Mouse (Mus musculus) 416B (cell line): ENCODE data around the gene Gm21900.
"Not testable (repeated sequence)": the region's sequence is repeated elsewhere in the genome, so short reads cannot be mapped to it uniquely, and the experiment has no call there.

Experiments used
- DNase-seq: peaks from one replicate; pipeline ENCODE4 v3.0.0; 2011; ENCODE audit warnings: low read depth

Gene Gm21900

GRCm38 (mm10) chrY:10616061-10616460, at the start of gene Gm21900:
TSS of gene Gm21900 (plus strand) at chrY:10616361.
- DNase-seq, result not testable (repeated sequence)

- DNase-seq, result not testable (repeated sequence)
Measured at GRCm38 (mm10) chrY:10643516-10643915, 27.4 kb downstream of the Gm21900 start.
